Mouse (Mus musculus) left cerebral cortex, adult 6 months (tissue): Measurements from ENCODE around the gene Olfr1104. TPM values are rescaled to one million over a fixed set of nuclear protein-coding genes. Genes with fewer than 3 reads are reported as not detected.

Experiments
- long read RNA-seq, 2 experiments: library from polyadenylated mRNA; unstranded; transcript quantifications; one replicate each; pipeline ENCODE4 v2.0.0; 2019 to 2020
- polyA plus RNA-seq: library from polyadenylated mRNA; unstranded; fragments of <200 nt; fragmentation: Nextera tagmentation; gene quantifications from 2 replicates; pipeline ENCODE4 v1.2.3, GENCODE M21; 2021

Gene Olfr1104
- not detected in 2 replicates for polyA plus RNA-seq
- long read RNA-seq, experiment 1 = 0 reads
- long read RNA-seq, experiment 2 = 0 reads

DNA sequence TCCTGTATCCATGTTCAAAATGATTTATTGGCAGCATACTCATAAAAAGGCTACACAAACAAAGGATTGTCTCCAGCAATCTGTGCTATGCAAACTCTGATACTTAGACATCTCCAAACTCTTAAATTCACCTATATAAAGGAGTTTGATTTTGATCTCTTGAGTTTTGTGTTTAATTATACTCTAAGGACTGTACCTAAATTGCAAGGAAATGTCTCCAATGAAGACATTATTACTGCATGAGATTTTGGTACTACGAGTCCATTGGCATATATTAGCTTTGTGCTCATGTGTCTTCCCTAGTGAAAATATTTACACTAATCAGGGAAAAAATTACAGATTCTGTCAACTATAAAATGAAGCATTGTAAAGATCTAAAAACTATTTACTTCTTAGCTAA is at the start of gene Olfr1104:
Gene Olfr1104 (minus strand): TSS at position 101 of the 400 bp plus-strand sequence.

DNA sequence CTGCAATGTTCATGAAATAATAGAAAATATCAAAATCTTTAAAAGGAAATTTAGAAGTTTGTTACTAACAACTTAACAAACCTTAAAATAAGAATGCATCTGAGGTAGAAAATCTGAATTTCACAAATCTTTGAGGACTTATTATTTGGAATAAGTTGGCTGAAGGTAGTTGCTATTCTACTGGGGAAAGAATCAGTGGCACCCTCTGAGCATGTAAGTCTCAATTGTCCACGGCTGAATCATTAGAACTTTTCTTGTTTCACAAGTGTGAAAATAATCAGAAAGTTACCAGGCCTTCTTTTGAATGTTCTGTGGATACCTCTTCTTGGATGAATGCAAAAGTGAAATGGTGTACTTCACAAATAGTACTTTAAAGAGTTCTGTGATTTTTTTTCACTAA is 48.8 kb upstream of the Olfr1104 start, which contains the start of gene Olfr1107:
Gene Olfr1107 (minus strand): TSS at position 101 of the 400 bp plus-strand sequence.

DNA sequence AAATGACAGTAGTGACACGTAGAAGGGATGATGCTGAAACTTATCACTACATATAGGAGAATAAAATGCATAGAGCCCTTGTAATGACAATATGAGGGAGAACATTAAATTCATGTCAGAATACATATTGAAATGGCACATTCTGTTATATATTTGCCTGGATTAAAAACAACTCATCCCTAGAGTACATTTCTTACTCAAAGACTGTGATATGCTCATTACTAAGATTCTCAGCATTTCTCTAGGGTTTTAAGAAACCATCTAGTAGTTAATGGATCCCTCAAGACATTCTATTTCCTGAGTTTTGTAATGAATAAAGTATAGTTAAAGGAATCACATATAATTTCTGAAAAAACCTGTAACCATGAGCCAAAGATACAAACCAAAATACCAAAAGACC is 25.3 kb upstream of the Olfr1104 start, which contains the start of gene Olfr1106:
Gene Olfr1106 (minus strand): TSS at position 101 of the 400 bp plus-strand sequence.

DNA sequence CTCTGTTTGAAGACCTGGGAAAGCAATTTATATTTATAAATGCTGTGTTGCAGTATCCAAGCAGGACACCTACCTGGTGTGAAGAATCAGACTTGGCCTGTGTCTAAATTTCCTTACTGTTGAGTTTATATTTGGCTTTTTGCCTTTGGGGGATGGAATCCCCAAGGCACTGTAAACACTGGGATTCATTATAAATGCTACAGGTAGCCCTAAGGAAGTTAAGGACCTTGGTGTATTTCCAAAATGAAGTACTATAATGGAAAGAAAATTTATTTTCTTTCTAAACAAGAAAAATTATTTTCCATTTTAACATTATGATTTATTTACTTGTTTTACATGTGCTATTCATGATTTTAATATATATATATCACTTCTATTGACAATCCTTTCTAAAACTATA is 9.6 kb upstream of the Olfr1104 start, which contains the start of gene Olfr1105:
Gene Olfr1105 (minus strand): TSS at position 101 of the 400 bp plus-strand sequence.

DNA sequence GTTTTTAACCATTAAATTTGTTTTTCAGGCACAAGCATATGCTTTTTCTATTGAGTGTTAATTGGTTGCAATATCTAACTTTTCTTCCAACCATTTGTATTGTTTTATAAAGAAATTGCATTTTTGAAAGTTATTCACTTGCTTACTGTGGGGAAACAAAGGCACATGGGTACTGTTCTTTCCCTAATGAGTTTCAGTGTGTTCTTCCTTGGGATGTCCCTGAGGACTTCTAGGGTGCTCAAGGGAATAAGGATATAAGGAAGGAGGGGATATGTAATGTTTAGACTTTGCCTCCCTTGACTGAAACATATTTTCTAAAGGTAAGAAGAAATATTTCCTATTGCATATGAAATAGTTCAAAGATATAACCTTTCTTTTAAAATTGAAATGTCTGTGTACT is 28.8 kb downstream of the Olfr1104 start, which contains the start of gene Olfr1102:
Gene Olfr1102 (plus strand): TSS at position 301 of the 400 bp plus-strand sequence.

DNA sequence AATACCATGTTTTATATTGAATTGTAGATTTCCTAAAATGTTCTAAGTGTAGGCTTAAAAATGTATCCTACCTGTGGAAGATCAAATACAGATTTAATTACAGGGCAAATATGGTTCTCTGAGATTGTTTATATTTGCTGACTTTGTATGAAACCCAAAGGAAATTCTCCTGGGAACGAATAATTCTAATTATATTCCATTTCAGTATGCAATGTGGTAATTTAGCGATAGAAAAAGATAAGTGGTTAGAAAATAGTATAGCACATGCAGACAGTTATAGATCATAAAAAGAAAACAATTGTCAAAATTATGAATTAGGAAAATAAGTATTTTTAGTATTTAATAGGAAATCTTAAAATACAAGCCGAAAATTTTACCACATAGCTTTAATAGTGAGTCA is 35.8 kb downstream of the Olfr1104 start, which contains the start of gene Olfr1101:
Gene Olfr1101 (minus strand): TSS at position 101 of the 400 bp plus-strand sequence.

DNA sequence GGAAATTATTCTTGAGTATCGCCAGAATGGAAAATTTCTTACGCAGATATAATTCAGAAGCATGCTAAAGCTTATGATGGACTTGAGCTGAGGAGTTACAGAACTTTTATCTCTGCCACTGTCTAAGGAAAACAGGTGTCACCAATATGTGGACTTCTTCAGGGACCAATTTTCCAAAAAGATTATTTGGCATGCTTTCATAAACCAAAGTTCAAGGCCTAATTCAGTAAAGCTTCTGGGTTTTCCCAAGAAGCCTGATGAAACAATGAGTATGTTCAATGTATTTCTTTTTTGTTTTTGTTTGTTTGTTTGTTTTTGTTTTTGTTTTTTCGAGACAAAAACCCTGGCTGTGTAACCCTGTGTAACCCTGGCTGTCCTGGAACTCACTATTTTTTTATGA is 47.0 kb downstream of the Olfr1104 start, which contains the start of gene Olfr1100:
Gene Olfr1100 (minus strand): TSS at position 101 of the 400 bp plus-strand sequence.

Other genes starting within 250 kb of the Olfr1104 start
- gene Olfr1093, start 244.6 kb downstream of the Olfr1104 start, polyA plus RNA-seq = not detected in 2 replicates
- not detected in 2 replicates for gene Olfr141, start 217.1 kb downstream of the Olfr1104 start, polyA plus RNA-seq
- gene Olfr1094, start 202.4 kb downstream of the Olfr1104 start, polyA plus RNA-seq = not detected in 2 replicates
- not detected in 2 replicates for gene Olfr1095, start 175.4 kb downstream of the Olfr1104 start, polyA plus RNA-seq
- not detected in 2 replicates for gene Gm13723, start 152.3 kb downstream of the Olfr1104 start, polyA plus RNA-seq
- gene Olfr1097, start 134.9 kb downstream of the Olfr1104 start, polyA plus RNA-seq = not detected in 2 replicates
- not detected in 2 replicates for gene Olfr1098, start 102.5 kb downstream of the Olfr1104 start, polyA plus RNA-seq
- gene Olfr1099, start 66.4 kb downstream of the Olfr1104 start, polyA plus RNA-seq = not detected in 2 replicates
- not detected in 2 replicates for gene Olfr1100, start 47.1 kb downstream of the Olfr1104 start, polyA plus RNA-seq
- gene Olfr1101, start 35.9 kb downstream of the Olfr1104 start, polyA plus RNA-seq = not detected in 2 replicates
- gene Olfr1102, start 28.7 kb downstream of the Olfr1104 start, polyA plus RNA-seq = not detected in 2 replicates
- not detected in 2 replicates for gene Olfr1105, start 9.5 kb upstream of the Olfr1104 start, polyA plus RNA-seq
- not detected in 2 replicates for gene Olfr1106, start 25.2 kb upstream of the Olfr1104 start, polyA plus RNA-seq
- gene Olfr1107, start 48.7 kb upstream of the Olfr1104 start, polyA plus RNA-seq = not detected in 2 replicates
- gene Olfr1109, start 68.9 kb upstream of the Olfr1104 start, polyA plus RNA-seq = not detected in 2 replicates
- not detected in 2 replicates for gene Olfr259, start 87.5 kb upstream of the Olfr1104 start, polyA plus RNA-seq
- gene Olfr1110, start 113.2 kb upstream of the Olfr1104 start, polyA plus RNA-seq = not detected in 2 replicates
- not detected in 2 replicates for gene Olfr1111, start 125.5 kb upstream of the Olfr1104 start, polyA plus RNA-seq
- gene Olfr1112, start 160.7 kb upstream of the Olfr1104 start, polyA plus RNA-seq = not detected in 2 replicates
- not detected in 2 replicates for gene Olfr1113, start 181.9 kb upstream of the Olfr1104 start, polyA plus RNA-seq
- not detected in 2 replicates for gene Olfr1115, start 220.9 kb upstream of the Olfr1104 start, polyA plus RNA-seq
- not detected in 2 replicates for gene Olfr1116, start 240.5 kb upstream of the Olfr1104 start, polyA plus RNA-seq